Mouse (Mus musculus) bone marrow macrophage, adult 2 months (primary cell): ENCODE results near the gene Gtpbp6. TPM values are rescaled to one million over a fixed set of nuclear protein-coding genes. Genes with fewer than 3 reads are reported as not detected.
A peak's percentile ranks its signal among the peaks of the same experiment; 100 is the strongest.
"Not testable (repeated sequence)": the region's sequence is repeated elsewhere in the genome, so short reads cannot be mapped to it uniquely, and the experiment has no call there.

Source experiments
- H3K27ac ChIP-seq: 2 replicates; pipeline ENCODE4 v1.5.1; 2012; ENCODE audit warnings: low read depth, low read length; ENCODE audit not compliant: insufficient read depth
- H3K4me1 ChIP-seq: 2 replicates; pipeline ENCODE4 v1.6.1; 2012; ENCODE audit warnings: low read length; ENCODE audit not compliant: control insufficient read depth, insufficient read depth
- H3K4me3 ChIP-seq: 2 replicates; pipeline ENCODE4 v1.5.1; 2012; ENCODE audit warnings: mild to moderate bottlenecking, low read length, moderate library complexity; ENCODE audit not compliant: insufficient read depth
- CTCF ChIP-seq: IDR thresholded peaks from 2 replicates; pipeline ENCODE4 v1.5.1; 2012; ENCODE audit warnings: low read depth, mild to moderate bottlenecking, low read length, moderate library complexity
- POLR2A ChIP-seq: IDR thresholded peaks from 2 replicates; pipeline ENCODE4 v1.6.1; 2012; ENCODE audit warnings: mild to moderate bottlenecking, low read depth, low read length, borderline replicate concordance
- polyA plus RNA-seq: library from polyadenylated mRNA; stranded (reverse); fragments of >200 nt; gene quantifications from 2 replicates; pipeline ENCODE4 v1.2.4, GENCODE M21; 2012; ENCODE audit not compliant: missing spikeins, insufficient read depth, insufficient read length

The Gtpbp6 gene
- polyA plus RNA-seq, result 26.0 and 29.1 TPM in 2 replicates

GRCm38 (mm10) chr5:110107581-110108304, at the start of gene Gtpbp6:
Gene Gtpbp6, minus strand, starts transcription at chr5:110108197.
- H3K4me1 ChIP-seq, result 0 out of 2 replicates have a peak, but pooled peaks cover 2% of the 10 kb centered on the region
- peak within 1 kb of the TSS; percentile 93 for H3K4me3 ChIP-seq
- TF ChIP-seq POLR2A, result no peak; the same call in 1 of the 2 replicates
- TF ChIP-seq CTCF, result no peak

GRCm38 (mm10) chr5:110143007-110143406, 35.0 kb upstream of the Gtpbp6 start:
- Histone ChIP-seq H3K4me1 (no peaks in the 10 kb centered on the region), H3K4me3 (no peak overlapping the region), H3K27ac (no peak overlapping the region)
- TF ChIP-seq POLR2A (no peak), CTCF (peak; percentile 27; the same call in 1 of the 2 replicates)

More at GRCm38 (mm10) chr5:110107581-110108304, at the start of gene Gtpbp6:
- H3K27ac ChIP-seq, result peak within 1 kb of the TSS; percentile 89

GRCm38 (mm10) chr5:110142309-110142708, 34.3 kb upstream of the Gtpbp6 start:
- Histone ChIP-seq H3K27ac (no peak overlapping the region), H3K4me1 (no peaks in the 10 kb centered on the region), H3K4me3 (no peak overlapping the region)
- TF ChIP-seq POLR2A (no peak), CTCF (no peak)

- Histone ChIP-seq H3K4me3 (no peak overlapping the region), H3K4me1 (no peaks in the 10 kb centered on the region), H3K27ac (no peak overlapping the region)
- TF ChIP-seq CTCF, result no peak
- no peak for TF ChIP-seq POLR2A
Observed at GRCm38 (mm10) chr5:110140424-110140823, 32.4 kb upstream of the Gtpbp6 start.

GRCm38 (mm10) chr5:110139325-110139724, 31.3 kb upstream of the Gtpbp6 start:
- no peak overlapping the region for H3K4me3 ChIP-seq
- H3K27ac ChIP-seq, result no peak overlapping the region
- no peak for TF ChIP-seq POLR2A
- TF ChIP-seq CTCF, result no peak
- H3K4me1 ChIP-seq, result peaks cover 3% of the 10 kb centered on the region; the same call in 1 of the 2 replicates

GRCm38 (mm10) chr5:110137816-110138215, 29.8 kb upstream of the Gtpbp6 start:
- peaks cover 3% of the 10 kb centered on the region; the same call in 1 of the 2 replicates for H3K4me1 ChIP-seq
- TF ChIP-seq POLR2A, result no peak
- TF ChIP-seq CTCF, result no peak
- H3K27ac ChIP-seq, result no peak overlapping the region
- no peak overlapping the region for H3K4me3 ChIP-seq

- Histone ChIP-seq H3K27ac (peak overlapping the region; percentile 28; the same call in 1 of the 2 replicates), H3K4me3 (peak overlapping the region; percentile 99), H3K4me1 (peaks cover 3% of the 10 kb centered on the region; the same call in 1 of the 2 replicates)
- TF ChIP-seq POLR2A, result no peak
- TF ChIP-seq CTCF, result no peak
Observed at GRCm38 (mm10) chr5:110136087-110136464, 28.1 kb upstream of the Gtpbp6 start.

GRCm38 (mm10) chr5:110135293-110136086, 27.5 kb upstream of the Gtpbp6 start, which contains the start of gene Chfr:
Gene Chfr, plus strand, starts transcription at chr5:110135842.
- Histone ChIP-seq H3K27ac (peak within 1 kb of the TSS; percentile 33; the same call in 1 of the 2 replicates), H3K4me3 (peak within 1 kb of the TSS; percentile 99), H3K4me1 (peaks cover 3% of the 10 kb centered on the region; the same call in 1 of the 2 replicates)
- TF ChIP-seq CTCF (no peak), POLR2A (0 out of 2 replicates have a peak, but pooled peaks have one; percentile 63)

- H3K4me3 ChIP-seq, H3K4me1 ChIP-seq, H3K27ac ChIP-seq: not testable (repeated sequence)
Observed at GRCm38 (mm10) chr5:110122380-110122779, 14.4 kb upstream of the Gtpbp6 start.

GRCm38 (mm10) chr5:110109991-110110441, 2.0 kb upstream of the Gtpbp6 start, which contains the start of gene Zfp605:
Gene Zfp605, plus strand, starts transcription at chr5:110110092.
- Histone ChIP-seq H3K4me3 (peak within 1 kb of the TSS; percentile 87), H3K27ac (peak within 1 kb of the TSS; percentile 76), H3K4me1 (0 out of 2 replicates have a peak, but pooled peaks cover 2% of the 10 kb centered on the region)
- no peak for TF ChIP-seq POLR2A
- no peak for TF ChIP-seq CTCF
